Mouse (Mus musculus) adrenal gland, postnatal 14 days (tissue): ENCODE measurements at regions not wholly inside any gene's neighbourhood (a gene's known extent, or its start where the extent isn't known, plus 50 kb on each side); places are given as distances from the start of the nearest gene placed in this dataset.

Experiments used
- DNase-seq: peaks from one replicate; pipeline ENCODE4 v3.0.0; 2021; ENCODE audit warnings: mixed read lengths

GRCm38 (mm10) chr5:49909483-49909882, 149.3 kb downstream of the Adgra3 start:
- no peak for DNase-seq

GRCm38 (mm10) chr5:49896106-49896505, 162.7 kb downstream of the Adgra3 start:
- DNase-seq = no peak

- DNase-seq = no peak
Measured at GRCm38 (mm10) chr5:49880383-49880782, 178.4 kb downstream of the Adgra3 start.

- DNase-seq = no peak
Measured at GRCm38 (mm10) chr5:49876240-49876639, 182.6 kb downstream of the Adgra3 start.

GRCm38 (mm10) chr5:49857202-49857601, 201.6 kb downstream of the Adgra3 start:
- DNase-seq = peak; percentile 27

GRCm38 (mm10) chr5:49856036-49856435, 202.8 kb downstream of the Adgra3 start:
- DNase-seq = no peak

GRCm38 (mm10) chr5:49848680-49849079, 210.1 kb downstream of the Adgra3 start:
- no peak for DNase-seq

- no peak for DNase-seq
Measured at GRCm38 (mm10) chr5:49848174-49848573, 210.6 kb downstream of the Adgra3 start.

GRCm38 (mm10) chr5:49818832-49819231, 240.0 kb downstream of the Adgra3 start:
- no peak for DNase-seq

GRCm38 (mm10) chr5:49816751-49817150, 242.1 kb downstream of the Adgra3 start:
- DNase-seq = no peak

- no peak for DNase-seq
Measured at GRCm38 (mm10) chr5:49813335-49813734, 245.5 kb downstream of the Adgra3 start.

GRCm38 (mm10) chr5:49788494-49789160, 263.9 kb upstream of the Kcnip4 start:
- no peak for DNase-seq

GRCm38 (mm10) chr5:49783728-49784127, 259.0 kb upstream of the Kcnip4 start:
- DNase-seq = no peak

- no peak for DNase-seq
Measured at GRCm38 (mm10) chr5:49761054-49761453, 236.3 kb upstream of the Kcnip4 start.

- no peak for DNase-seq
Measured at GRCm38 (mm10) chr5:49755531-49755930, 230.8 kb upstream of the Kcnip4 start.

GRCm38 (mm10) chr5:49712607-49713006, 187.9 kb upstream of the Kcnip4 start:
- DNase-seq = no peak

- no peak for DNase-seq
Measured at GRCm38 (mm10) chr5:49682156-49682555, 157.4 kb upstream of the Kcnip4 start.

- DNase-seq = no peak
Measured at GRCm38 (mm10) chr5:49681514-49681913, 156.8 kb upstream of the Kcnip4 start.

- no peak for DNase-seq
Measured at GRCm38 (mm10) chr5:49675885-49676284, 151.2 kb upstream of the Kcnip4 start.

GRCm38 (mm10) chr5:49665196-49665595, 140.5 kb upstream of the Kcnip4 start:
- no peak for DNase-seq

- DNase-seq = no peak
Measured at GRCm38 (mm10) chr5:49663928-49664327, 139.2 kb upstream of the Kcnip4 start.

GRCm38 (mm10) chr5:49662096-49662495, 137.4 kb upstream of the Kcnip4 start:
- DNase-seq = no peak

- DNase-seq = no peak
Measured at GRCm38 (mm10) chr5:49660598-49660997, 135.9 kb upstream of the Kcnip4 start.

GRCm38 (mm10) chr5:49650953-49651352, 126.2 kb upstream of the Kcnip4 start:
- DNase-seq = no peak

- DNase-seq = no peak
Measured at GRCm38 (mm10) chr5:49645781-49646180, 121.1 kb upstream of the Kcnip4 start.
